Mouse (Mus musculus): ENCODE results near the gene Gucy2e.

The Gucy2e gene

GRCm38 (mm10) chr11:69236926-69237260, at the start of gene Gucy2e:
Gene Gucy2e, minus strand, starts transcription at chr11:69237036.
- CTCF ChIA-PET: no interaction called here

- CTCF ChIA-PET: no interaction called here
Measured at GRCm38 (mm10) chr11:69277267-69277666, 40.4 kb upstream of the Gucy2e start.

GRCm38 (mm10) chr11:69276081-69276480, 39.2 kb upstream of the Gucy2e start:
- CTCF ChIA-PET: interaction anchor here (1.0 kb wide), 1 partner anchor 11 kb away, joined by 3 read pairs; no protein-coding TSS in a partner anchor

- CTCF ChIA-PET: interaction anchor here (1.0 kb wide), 1 partner anchor 11 kb away, joined by 3 read pairs; no protein-coding TSS in a partner anchor
Measured at GRCm38 (mm10) chr11:69275650-69276049, 38.8 kb upstream of the Gucy2e start.

- CTCF ChIA-PET: interaction anchor here (1.1 to 1.8 kb wide), 3 partner anchors 11 to 33 kb away, joined by 3 to 7 read pairs (median 4); no protein-coding TSS in a partner anchor
Measured at GRCm38 (mm10) chr11:69272122-69272740, 35.4 kb upstream of the Gucy2e start.

GRCm38 (mm10) chr11:69269575-69269974, 32.7 kb upstream of the Gucy2e start:
- CTCF ChIA-PET: interaction anchor here (0.6 to 2.3 kb wide), 4 partner anchors 63 to 121 kb away, joined by 3 to 8 read pairs (median 4); no protein-coding TSS in a partner anchor

GRCm38 (mm10) chr11:69268100-69268499, 31.3 kb upstream of the Gucy2e start:
- CTCF ChIA-PET: interaction anchor here (0.6 kb wide), 1 partner anchor 461 kb away, joined by 3 read pairs; no protein-coding TSS in a partner anchor

GRCm38 (mm10) chr11:69267341-69267740, 30.5 kb upstream of the Gucy2e start:
- CTCF ChIA-PET: no interaction called here

GRCm38 (mm10) chr11:69266253-69266652, 29.4 kb upstream of the Gucy2e start:
- CTCF ChIA-PET: no interaction called here

GRCm38 (mm10) chr11:69265410-69265809, 28.6 kb upstream of the Gucy2e start:
- CTCF ChIA-PET: interaction anchor here (0.6 kb wide), 1 partner anchor 32 kb away, joined by 3 read pairs; no protein-coding TSS in a partner anchor

- CTCF ChIA-PET: no interaction called here
Measured at GRCm38 (mm10) chr11:69264276-69264675, 27.4 kb upstream of the Gucy2e start.

- CTCF ChIA-PET: no interaction called here
Measured at GRCm38 (mm10) chr11:69260111-69260510, 23.3 kb upstream of the Gucy2e start.

GRCm38 (mm10) chr11:69258287-69258686, 21.5 kb upstream of the Gucy2e start:
- CTCF ChIA-PET: interaction anchor here (0.6 to 1.6 kb wide), 3 partner anchors 23 to 256 kb away, joined by 4 to 5 read pairs (median 5); no protein-coding TSS in a partner anchor

- CTCF ChIA-PET: interaction anchor here (0.6 to 1.6 kb wide), 3 partner anchors 24 to 256 kb away, joined by 4 to 5 read pairs (median 5); no protein-coding TSS in a partner anchor
Measured at GRCm38 (mm10) chr11:69257807-69258206, 21.0 kb upstream of the Gucy2e start.

GRCm38 (mm10) chr11:69257072-69257471, 20.2 kb upstream of the Gucy2e start:
- CTCF ChIA-PET: interaction anchor here (0.6 to 1.6 kb wide), 3 partner anchors 24 to 1644 kb away, joined by 3 to 5 read pairs (median 5); no protein-coding TSS in a partner anchor

GRCm38 (mm10) chr11:69254808-69255207, 18.0 kb upstream of the Gucy2e start:
- CTCF ChIA-PET: no interaction called here

GRCm38 (mm10) chr11:69253131-69253530, 16.3 kb upstream of the Gucy2e start:
- CTCF ChIA-PET: interaction anchor here (0.8 kb wide), 1 partner anchor 83 kb away, joined by 4 read pairs; no protein-coding TSS in a partner anchor

- CTCF ChIA-PET: no interaction called here
Measured at GRCm38 (mm10) chr11:69251953-69252352, 15.1 kb upstream of the Gucy2e start.

- CTCF ChIA-PET: no interaction called here
Measured at GRCm38 (mm10) chr11:69251135-69251842, 14.5 kb upstream of the Gucy2e start.

GRCm38 (mm10) chr11:69250106-69250505, 13.3 kb upstream of the Gucy2e start:
- CTCF ChIA-PET: no interaction called here

- CTCF ChIA-PET: interaction anchor here (0.7 kb wide), 1 partner anchor 53 kb away, joined by 3 read pairs; no protein-coding TSS in a partner anchor
Measured at GRCm38 (mm10) chr11:69249131-69249530, 12.3 kb upstream of the Gucy2e start.

- CTCF ChIA-PET: interaction anchor here (0.6 kb wide), 3 partner anchors 14 to 1435 kb away, joined by 4 to 5 read pairs (median 4); no protein-coding TSS in a partner anchor
Measured at GRCm38 (mm10) chr11:69245643-69246042, 8.8 kb upstream of the Gucy2e start.
